Mouse (Mus musculus) CH12.LX (cell line): Measurements from ENCODE around the gene Rps29. TPM values are rescaled to one million over a fixed set of nuclear protein-coding genes. Genes with fewer than 3 reads are reported as not detected.

Source experiments
- DNase-seq: peaks from one replicate; pipeline ENCODE4 v3.0.0-alpha.2; 2013; ENCODE audit errors: extremely low read depth
- H3K27ac ChIP-seq: 2 replicates; pipeline ENCODE4 v1.5.1; 2012; ENCODE audit warnings: low read depth, mild to moderate bottlenecking, control low read depth, moderate library complexity; ENCODE audit not compliant: insufficient read depth
- H3K27me3 ChIP-seq: replicated peaks from 2 replicates; pipeline ENCODE3; 2012; ENCODE audit warnings: inconsistent platforms
- H3K36me3 ChIP-seq, 2 experiments: replicated peaks in 1 of 2; 2 replicates each; pipeline versions ENCODE3 to v1.6.1; 2012; ENCODE audit warnings: inconsistent platforms in 1 of 2, low read length in 1 of 2, mild to moderate bottlenecking in 1 of 2, mixed read lengths in 1 of 2, moderate library complexity in 1 of 2; ENCODE audit not compliant: control insufficient read depth in 1 of 2, insufficient read depth in 1 of 2
- H3K4me1 ChIP-seq, 2 experiments: 2 replicates each; pipeline ENCODE4 v1.6.1; 2012; ENCODE audit warnings: inconsistent platforms in 1 of 2, moderate library complexity in 1 of 2; ENCODE audit not compliant: insufficient read depth in 2 of 2, control insufficient read depth in 1 of 2
- H3K4me2 ChIP-seq: 2 replicates; pipeline ENCODE4 v1.6.1; 2012; ENCODE audit warnings: low read depth, mild to moderate bottlenecking, control low read depth; ENCODE audit not compliant: poor library complexity, insufficient read depth, severe bottlenecking
- H3K4me3 ChIP-seq, 3 experiments: fragments of 150-350 bp in 1 of 3; sonication (generic) in 1 of 3; replicated peaks in 1 of 3; 2 replicates each; pipeline versions ENCODE3 to v1.5.1; 2011 to 2012; ENCODE audit warnings: low read depth in 2 of 3, low read length in 2 of 3, mild to moderate bottlenecking in 2 of 3, moderate library complexity in 2 of 3, control low read depth in 1 of 3, improper control_type of control experiment in 1 of 3, inconsistent platforms in 1 of 3, mixed read lengths in 1 of 3; ENCODE audit not compliant: poor library complexity in 1 of 3
- H3K79me2 ChIP-seq: replicated peaks from 2 replicates; pipeline ENCODE4 v1.6.1; 2012; ENCODE audit warnings: mild to moderate bottlenecking, moderate library complexity; ENCODE audit not compliant: control insufficient read depth, poor library complexity, insufficient read depth, severe bottlenecking; ENCODE audit errors: extremely low read depth
- H3K9ac ChIP-seq: 2 replicates; pipeline ENCODE4 v1.6.1; 2012; ENCODE audit warnings: low read depth, mild to moderate bottlenecking, control low read depth, moderate library complexity; ENCODE audit not compliant: insufficient read depth
- H3K9me3 ChIP-seq: replicated peaks from 2 replicates; pipeline ENCODE3; 2012; ENCODE audit warnings: low read length, inconsistent platforms, mixed read lengths
- BHLHE40 ChIP-seq: IDR thresholded peaks from 2 replicates; pipeline ENCODE4 v1.6.1; 2011; ENCODE audit warnings: mild to moderate bottlenecking, low read depth, low read length, improper control_type of control experiment
- CHD1 ChIP-seq: IDR thresholded peaks from 2 replicates; pipeline ENCODE4 v1.6.1; 2012; ENCODE audit warnings: low read depth, low read length, improper control_type of control experiment, inconsistent platforms
- CHD2 ChIP-seq: IDR thresholded peaks from 2 replicates; pipeline ENCODE4 v1.6.1; 2011; ENCODE audit warnings: low read length, improper control_type of control experiment
- E2F4 ChIP-seq: IDR thresholded peaks from 2 replicates; pipeline ENCODE4 v1.6.1; 2011; ENCODE audit warnings: low read depth, low read length, improper control_type of control experiment; ENCODE audit not compliant: insufficient replicate concordance
- ELF1 ChIP-seq: IDR thresholded peaks from 2 replicates; pipeline ENCODE4 v1.6.1; 2014; ENCODE audit warnings: low read depth, mild to moderate bottlenecking, inconsistent platforms, low read length, improper control_type of control experiment
- EP300 ChIP-seq: IDR thresholded peaks from 2 replicates; pipeline ENCODE4 v1.6.1; 2011; ENCODE audit warnings: low read length, improper control_type of control experiment
- GABPA ChIP-seq: IDR thresholded peaks from 2 replicates; pipeline ENCODE4 v1.6.1; 2012; ENCODE audit warnings: low read depth, low read length, improper control_type of control experiment, inconsistent platforms; ENCODE audit not compliant: insufficient replicate concordance
- HCFC1 ChIP-seq: IDR thresholded peaks from 2 replicates; pipeline ENCODE4 v1.6.1; 2012; ENCODE audit warnings: low read depth, mild to moderate bottlenecking, inconsistent platforms, low read length, improper control_type of control experiment
- IRF4 ChIP-seq: IDR thresholded peaks from 2 replicates; pipeline ENCODE4 v1.6.1; 2014; ENCODE audit warnings: low read depth, mild to moderate bottlenecking, inconsistent platforms, low read length, improper control_type of control experiment
- JUN ChIP-seq: IDR thresholded peaks from 2 replicates; pipeline ENCODE4 v1.6.1; 2011; ENCODE audit warnings: low read depth, mild to moderate bottlenecking, low read length, improper control_type of control experiment, moderate library complexity; ENCODE audit not compliant: insufficient read depth
- MAFK ChIP-seq: IDR thresholded peaks from 2 replicates; pipeline ENCODE4 v1.6.1; 2011; ENCODE audit warnings: low read length, improper control_type of control experiment; ENCODE audit not compliant: insufficient replicate concordance
- MAX ChIP-seq: IDR thresholded peaks from 2 replicates; pipeline ENCODE4 v1.6.1; 2011; ENCODE audit warnings: low read length, improper control_type of control experiment
- MEF2A ChIP-seq: IDR thresholded peaks from 2 replicates; pipeline ENCODE4 v1.6.1; 2014; ENCODE audit warnings: low read depth, mild to moderate bottlenecking, inconsistent platforms, low read length, improper control_type of control experiment, borderline replicate concordance
- MXI1 ChIP-seq: IDR thresholded peaks from 2 replicates; pipeline ENCODE4 v1.6.1; 2011; ENCODE audit warnings: mild to moderate bottlenecking, low read depth, low read length, improper control_type of control experiment
- MYC ChIP-seq: IDR thresholded peaks from 2 replicates; pipeline ENCODE4 v1.6.1; 2011; ENCODE audit warnings: low read depth, mild to moderate bottlenecking, improper control_type of control experiment, low read length
- PAX5 ChIP-seq: IDR thresholded peaks from 2 replicates; pipeline ENCODE4 v1.6.1; 2012; ENCODE audit warnings: low read length, inconsistent platforms, mixed read lengths
- POLR2A ChIP-seq: IDR thresholded peaks from 2 replicates; pipeline ENCODE4 v1.6.1; 2011; ENCODE audit warnings: low read depth, mild to moderate bottlenecking, improper control_type of control experiment, low read length
- POLR2AphosphoS2 ChIP-seq: IDR thresholded peaks from 2 replicates; pipeline ENCODE4 v1.6.1; 2011; ENCODE audit warnings: low read depth, low read length, improper control_type of control experiment
- RCOR1 ChIP-seq: conservative IDR thresholded peaks from 2 replicates; pipeline ENCODE4 v1.6.1; 2012; ENCODE audit warnings: low read depth, mild to moderate bottlenecking, inconsistent platforms, low read length, improper control_type of control experiment
- TBP ChIP-seq: conservative IDR thresholded peaks from 2 replicates; pipeline ENCODE4 v1.6.1; 2011; ENCODE audit warnings: low read depth, low read length, improper control_type of control experiment
- TCF12 ChIP-seq: IDR thresholded peaks from 2 replicates; pipeline ENCODE4 v1.6.1; 2014; ENCODE audit warnings: low read depth, mild to moderate bottlenecking, inconsistent platforms, low read length, improper control_type of control experiment
- UBTF ChIP-seq: IDR thresholded peaks from 2 replicates; pipeline ENCODE4 v1.6.1; 2012; ENCODE audit warnings: low read depth, mild to moderate bottlenecking, inconsistent platforms, low read length, improper control_type of control experiment, moderate library complexity
- USF1 ChIP-seq: IDR thresholded peaks from 2 replicates; pipeline ENCODE4 v1.6.1; 2014; ENCODE audit warnings: low read depth, mild to moderate bottlenecking, inconsistent platforms, low read length, improper control_type of control experiment
- ZC3H11A ChIP-seq: IDR thresholded peaks from 2 replicates; pipeline ENCODE4 v1.6.1; 2012; ENCODE audit warnings: low read depth, mild to moderate bottlenecking, inconsistent platforms, low read length, improper control_type of control experiment
- ZMIZ1 ChIP-seq: IDR thresholded peaks from 2 replicates; pipeline ENCODE4 v1.6.1; 2012; ENCODE audit warnings: low read depth, mild to moderate bottlenecking, inconsistent platforms, low read length, improper control_type of control experiment
- ZNF384 ChIP-seq: IDR thresholded peaks from 2 replicates; pipeline ENCODE4 v1.6.1; 2012; ENCODE audit warnings: low read depth, low read length, improper control_type of control experiment, inconsistent platforms
- dilution Hi-C: fragments of 300-500 bp; cut with MboI; formaldehyde crosslinking; loops from 2 replicates; pipeline ENCODE4 v1.14.3; 2020; ENCODE audit warnings: low sequenced_read_pairs; ENCODE audit not compliant: extremely low pct_unique_long_range_greater_than_20kb, extremely low pct_ligation_motif_present
- in situ Hi-C: fragments of 300-500 bp; cut with MboI; formaldehyde crosslinking; loops from 3 replicates; pipeline ENCODE4 v1.14.3; 2019; ENCODE audit warnings: low sequenced_read_pairs, low pct_ligation_motif_present, low pct_unique_long_range_greater_than_20kb, mixed read lengths
- polyA plus RNA-seq: library from polyadenylated mRNA; unstranded; fragments of >175 nt; gene quantifications from 2 replicates; pipeline ENCODE4 v1.2.1, GENCODE M21; 2012; ENCODE audit warnings: low read depth; ENCODE audit not compliant: insufficient read length
- total RNA-seq, 2 experiments: library from RNA; depleted of rRNA; stranded (reverse); fragments of 300-350 nt in 1 of 2; fragments of >200 nt in 1 of 2; gene quantifications; 2 replicates each; pipeline ENCODE4 v1.2.3; 2012 to 2014

The Rps29 gene
- total and polyA plus RNA-seq, 3 experiments: 635 to 5,532 (median 1,316) TPM

GRCm38 (mm10) chr12:69119908-69120307 lies 39.1 kb downstream of the Rps29 start:
- no peaks in the 10 kb centered on the region for H3K9me3 ChIP-seq
- dilution Hi-C loops (no loop called here), in situ Hi-C loops (no loop called here)
- DNase-seq: peak; percentile 83
- H3K27ac ChIP-seq: no peak overlapping the region
- peak overlapping the region; percentile 36 to 54 (median 47) for H3K4me3 ChIP-seq
- TF ChIP-seq HCFC1 (peak; percentile 66), ELF1 (peak; percentile 90), PAX5 (no peak), JUN (no peak), POLR2AphosphoS2 (no peak), GABPA (no peak), POLR2A (peak; percentile 62), UBTF (no peak), MAFK (no peak), CHD2 (no peak), TCF12 (peak; percentile 40; the same call in 1 of the 2 replicates), MEF2A (no peak), ZMIZ1 (no peak), CHD1 (no peak), MYC (no peak), ZC3H11A (no peak), USF1 (no peak), EP300 (no peak), BHLHE40 (no peak), ZNF384 (no peak), IRF4 (0 out of 2 replicates have a peak, but pooled peaks have one; percentile 34), RCOR1 (no peak), E2F4 (no peak), TBP (0 out of 2 replicates have a peak, but pooled peaks have one; percentile 41), MXI1 (no peak), MAX (no peak)
- H3K79me2 ChIP-seq: no peaks in the 10 kb centered on the region
- peak overlapping the region; percentile 76 for H3K9ac ChIP-seq
- H3K36me3 ChIP-seq: peaks cover 0 to 6% of the 10 kb centered on the region in 2 experiments
- no peaks in the 10 kb centered on the region for H3K27me3 ChIP-seq
- H3K4me1 ChIP-seq: peaks cover 0 to 21% of the 10 kb centered on the region in 2 experiments; a peak in 2 of 4 replicates
- peak overlapping the region; percentile 71; the same call in 1 of the 2 replicates for H3K4me2 ChIP-seq

Other genes starting within 250 kb of the Rps29 start
- gene Lrr1, start 9.6 kb upstream of the Rps29 start, total RNA-seq (2012; rRNA removed): 9.1 and 9.2 TPM in 2 replicates
- gene Lrr1, start 9.6 kb upstream of the Rps29 start, total RNA-seq (2014; rRNA removed): 33.6 and 35.0 TPM in 2 replicates
- gene Lrr1, start 9.6 kb upstream of the Rps29 start, polyA plus RNA-seq: 23.8 and 24.6 TPM in 2 replicates
- 1,571 and 1,698 TPM in 2 replicates for gene Rpl36al, start 24.9 kb upstream of the Rps29 start, total RNA-seq (2012; rRNA removed)
- gene Rpl36al, start 24.9 kb upstream of the Rps29 start, total RNA-seq (2014; rRNA removed): 1,160 and 1,263 TPM in 2 replicates
- 748 and 828 TPM in 2 replicates for gene Rpl36al, start 24.9 kb upstream of the Rps29 start, polyA plus RNA-seq
- 58.1 and 72.2 TPM in 2 replicates for gene Mgat2, start 25.0 kb upstream of the Rps29 start, total RNA-seq (2012; rRNA removed)
- gene Mgat2, start 25.0 kb upstream of the Rps29 start, total RNA-seq (2014; rRNA removed): 104 and 106 TPM in 2 replicates
- gene Mgat2, start 25.0 kb upstream of the Rps29 start, polyA plus RNA-seq: 48.7 and 54.2 TPM in 2 replicates
- 21.3 and 23.6 TPM in 2 replicates for gene Gm49383, start 37.9 kb upstream of the Rps29 start, total RNA-seq (2012; rRNA removed)
- gene Gm49383, start 37.9 kb upstream of the Rps29 start, total RNA-seq (2014; rRNA removed): 45.9 and 52.1 TPM in 2 replicates
- gene Gm49383, start 37.9 kb upstream of the Rps29 start, polyA plus RNA-seq: 16.0 and 19.1 TPM in 2 replicates
- 8.4 and 9.7 TPM in 2 replicates for gene Dnaaf2, start 39.2 kb upstream of the Rps29 start, total RNA-seq (2012; rRNA removed)
- gene Dnaaf2, start 39.2 kb upstream of the Rps29 start, total RNA-seq (2014; rRNA removed): 26.6 and 28.6 TPM in 2 replicates
- gene Dnaaf2, start 39.2 kb upstream of the Rps29 start, polyA plus RNA-seq: 3.7 and 6.9 TPM in 2 replicates
- gene Gm49384, start 45.1 kb upstream of the Rps29 start, total RNA-seq (2012; rRNA removed): 23.4 and 24.9 TPM in 2 replicates
- gene Gm49384, start 45.1 kb upstream of the Rps29 start, total RNA-seq (2014; rRNA removed): 54.9 and 63.9 TPM in 2 replicates
- gene Gm49384, start 45.1 kb upstream of the Rps29 start, polyA plus RNA-seq: 28.3 and 34.4 TPM in 2 replicates
- 32.6 and 38.3 TPM in 2 replicates for gene Pole2, start 69.0 kb upstream of the Rps29 start, total RNA-seq (2012; rRNA removed)
- 143 and 148 TPM in 2 replicates for gene Pole2, start 69.0 kb upstream of the Rps29 start, total RNA-seq (2014; rRNA removed)
- gene Pole2, start 69.0 kb upstream of the Rps29 start, polyA plus RNA-seq: 37.1 and 37.3 TPM in 2 replicates
- gene Klhdc1, start 82.0 kb upstream of the Rps29 start, total RNA-seq (2012; rRNA removed): 4.2 and 6.4 TPM in 2 replicates
- 8.2 TPM in 2 replicates for gene Klhdc1, start 82.0 kb upstream of the Rps29 start, total RNA-seq (2014; rRNA removed)
- gene Klhdc1, start 82.0 kb upstream of the Rps29 start, polyA plus RNA-seq: 5.9 and 7.2 TPM in 2 replicates
- gene Klhdc2, start 137.5 kb upstream of the Rps29 start, total RNA-seq (2012; rRNA removed): 103 and 120 TPM in 2 replicates
- gene Klhdc2, start 137.5 kb upstream of the Rps29 start, total RNA-seq (2014; rRNA removed): 280 and 288 TPM in 2 replicates
- 81.8 and 85.3 TPM in 2 replicates for gene Klhdc2, start 137.5 kb upstream of the Rps29 start, polyA plus RNA-seq
- 34.3 and 37.5 TPM in 2 replicates for gene Nemf, start 198.0 kb upstream of the Rps29 start, total RNA-seq (2012; rRNA removed)
- gene Nemf, start 198.0 kb upstream of the Rps29 start, total RNA-seq (2014; rRNA removed): 56.6 and 71.0 TPM in 2 replicates
- 44.9 and 54.7 TPM in 2 replicates for gene Nemf, start 198.0 kb upstream of the Rps29 start, polyA plus RNA-seq
- 273 and 312 TPM in 2 replicates for gene Arf6, start 213.0 kb upstream of the Rps29 start, total RNA-seq (2012; rRNA removed)
- 308 and 375 TPM in 2 replicates for gene Arf6, start 213.0 kb upstream of the Rps29 start, total RNA-seq (2014; rRNA removed)
- gene Arf6, start 213.0 kb upstream of the Rps29 start, polyA plus RNA-seq: 224 and 258 TPM in 2 replicates
- 4.3 TPM in 2 replicates for gene Gm9887, start 213.3 kb upstream of the Rps29 start, total RNA-seq (2012; rRNA removed)
- not detected in 2 replicates for gene Gm9887, start 213.3 kb upstream of the Rps29 start, total RNA-seq (2014; rRNA removed)
- 3.4 and 4.3 TPM in 2 replicates for gene Gm9887, start 213.3 kb upstream of the Rps29 start, polyA plus RNA-seq